Mouse (Mus musculus) intestine, embryonic 16.5 days (tissue): ENCODE measurements around the gene Mycl. TPM values are rescaled to one million over a fixed set of nuclear protein-coding genes. Genes with fewer than 3 reads are reported as not detected.
A peak's percentile ranks its signal among the peaks of the same experiment; 100 is the strongest.

Experiments used
- ATAC-seq: fragments of 200-750 bp; cut with Nextera tagmentation; 2 replicates; pipeline ENCODE4 v1.8.0; 2017; ENCODE audit warnings: moderate TSS enrichment, moderate library complexity
- H3K27ac ChIP-seq: fragments of 300-500 bp; sonication (generic); 2 replicates; pipeline ENCODE4 v1.5.1; 2014; ENCODE audit warnings: mild to moderate bottlenecking, low read length
- H3K27me3 ChIP-seq: fragments of 300-500 bp; sonication (generic); replicated peaks from 2 replicates; pipeline ENCODE4 v1.6.1; 2014; ENCODE audit warnings: low read length, control low read depth, mixed read lengths; ENCODE audit not compliant: control insufficient read depth, insufficient read depth
- H3K36me3 ChIP-seq: fragments of 300-500 bp; sonication (generic); 2 replicates; pipeline ENCODE4 v1.6.1; 2014; ENCODE audit warnings: low read length, control low read depth; ENCODE audit not compliant: control insufficient read depth, insufficient read depth
- H3K4me1 ChIP-seq: fragments of 300-500 bp; sonication (generic); 2 replicates; pipeline ENCODE4 v1.6.1; 2014; ENCODE audit warnings: low read length, control low read depth, mixed read lengths; ENCODE audit not compliant: control insufficient read depth, insufficient read depth
- H3K4me2 ChIP-seq: fragments of 300-500 bp; sonication (generic); 2 replicates; pipeline ENCODE4 v1.6.1; 2014; ENCODE audit warnings: low read depth, low read length, control low read depth
- H3K4me3 ChIP-seq: fragments of 300-500 bp; sonication (generic); 2 replicates; pipeline ENCODE4 v1.5.1; 2014; ENCODE audit warnings: mild to moderate bottlenecking, low read length
- H3K9ac ChIP-seq: fragments of 300-500 bp; sonication (generic); 2 replicates; pipeline ENCODE4 v1.6.1; 2014; ENCODE audit warnings: low read depth, low read length
- H3K9me3 ChIP-seq: fragments of 300-500 bp; sonication (generic); 2 replicates; pipeline ENCODE4 v1.6.1; 2016; ENCODE audit warnings: low read length, control low read depth; ENCODE audit not compliant: control insufficient read depth
- WGBS: fragments of 180-500 bp; shearing (Covaris S2); extraction: QIAGEN DNeasy Blood & Tissue Kit; methylation state at CpG from one replicate; pipeline ENCODE4 v1.1.7; 2014; 5-methylcytosine and 5-hydroxymethylcytosine counted together
- polyA plus RNA-seq: library from polyadenylated mRNA; unstranded; fragments of >200 nt; fragmentation: Nextera tagmentation; extraction: Ambion mirVana; gene quantifications from 2 replicates; pipeline ENCODE4 v1.2.1, GENCODE M21; 2015

The Mycl gene
- polyA plus RNA-seq, 1 experiment from 2014 or later = 5.1 TPM

DNA sequence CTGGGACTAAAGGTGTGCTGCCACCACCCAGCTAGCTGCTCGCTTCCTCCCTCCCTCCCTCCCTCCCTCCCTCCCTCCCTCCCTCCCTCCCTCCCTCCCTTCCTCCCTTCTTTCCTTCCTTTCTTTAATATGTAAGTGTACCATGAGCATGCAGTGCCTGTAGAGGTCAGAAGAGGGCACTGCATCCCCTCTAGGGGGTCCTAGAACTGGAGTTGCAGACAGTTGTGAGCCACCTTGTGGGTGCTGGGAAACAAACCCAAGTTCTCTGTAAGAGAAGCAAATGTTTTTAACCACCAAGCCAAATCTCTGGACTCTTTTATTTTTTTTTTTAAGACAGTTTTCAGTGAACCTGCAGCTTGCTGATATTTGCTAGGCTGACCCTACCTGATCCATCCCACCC lies 27.4 kb downstream of the Mycl start:
- H3K4me3 ChIP-seq = no peak overlapping the region
- no peaks in the 10 kb centered on the region for H3K27me3 ChIP-seq
- 83% methylated on average over 1 of the region's 1 CpGs for WGBS
- no peak for ATAC-seq
- H3K9me3 ChIP-seq = no peaks in the 10 kb centered on the region
- H3K9ac ChIP-seq = no peak overlapping the region
- H3K4me2 ChIP-seq = no peak overlapping the region
- peaks cover 3% of the 10 kb centered on the region; the same call in 1 of the 2 replicates for H3K36me3 ChIP-seq
- H3K4me1 ChIP-seq = peaks cover 13% of the 10 kb centered on the region
- no peak overlapping the region for H3K27ac ChIP-seq

DNA sequence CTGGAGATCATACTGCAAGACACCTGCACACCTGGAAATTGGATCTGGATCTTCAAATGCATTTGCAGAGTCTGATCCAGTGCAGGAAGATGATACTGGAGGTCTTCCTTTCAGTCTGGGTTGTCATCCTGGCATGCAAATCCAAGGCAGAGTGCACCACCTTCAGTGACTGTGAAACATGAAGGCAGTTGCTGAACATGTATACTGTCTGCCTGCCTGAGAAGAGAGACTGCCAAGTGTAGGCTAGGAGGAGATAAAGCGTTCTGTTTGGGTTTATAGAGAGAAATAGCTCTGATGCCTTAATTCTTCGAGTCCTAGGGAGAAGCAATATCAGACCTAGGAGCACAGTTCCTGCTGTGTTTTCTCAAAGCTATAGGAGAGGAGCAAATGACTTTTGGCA lies 30.0 kb downstream of the Mycl start:
- 0 out of 2 replicates have a peak overlapping the region, but pooled peaks have one; percentile 16 for H3K27ac ChIP-seq
- no peaks in the 10 kb centered on the region for H3K9me3 ChIP-seq
- H3K4me3 ChIP-seq = no peak overlapping the region
- 69% methylated on average over 2 of the region's 2 CpGs for WGBS
- no peaks in the 10 kb centered on the region for H3K4me1 ChIP-seq
- ATAC-seq = no peak
- no peaks in the 10 kb centered on the region for H3K27me3 ChIP-seq
- peaks cover 3% of the 10 kb centered on the region; the same call in 1 of the 2 replicates for H3K36me3 ChIP-seq
- H3K4me2 ChIP-seq = no peak overlapping the region
- H3K9ac ChIP-seq = no peak overlapping the region

DNA sequence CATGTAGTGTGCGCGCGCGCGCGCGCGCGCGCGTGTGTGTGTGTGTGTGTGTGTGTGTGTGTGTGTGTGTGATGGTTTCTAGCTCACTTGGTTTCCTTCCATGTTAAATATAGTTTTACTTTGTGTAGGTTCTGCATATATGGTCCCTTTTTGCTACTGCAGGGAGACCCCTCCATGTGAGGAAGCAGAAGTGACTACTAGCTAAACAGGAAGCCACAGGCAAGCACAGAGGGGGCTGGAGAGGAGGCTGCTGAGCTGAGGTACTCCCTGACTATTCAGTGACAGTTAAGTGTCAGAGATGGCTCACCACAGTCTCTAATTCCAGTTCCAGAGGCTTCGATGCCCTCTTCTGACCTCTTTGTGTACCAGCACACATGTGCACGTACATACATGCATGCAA lies 30.7 kb downstream of the Mycl start:
- no peaks in the 10 kb centered on the region for H3K27me3 ChIP-seq
- no peak overlapping the region for H3K4me2 ChIP-seq
- H3K27ac ChIP-seq = no peak overlapping the region
- no peaks in the 10 kb centered on the region for H3K4me1 ChIP-seq
- WGBS = 96% methylated on average over 13 of the region's 13 CpGs
- no peak overlapping the region for H3K9ac ChIP-seq
- peaks cover 7% of the 10 kb centered on the region for H3K36me3 ChIP-seq
- ATAC-seq = no peak
- H3K4me3 ChIP-seq = no peak overlapping the region
- no peaks in the 10 kb centered on the region for H3K9me3 ChIP-seq

GRCm38 (mm10) chr4:123026597-123026996 lies 31.1 kb downstream of the Mycl start:
- H3K27ac ChIP-seq = no peak overlapping the region
- peaks cover 8% of the 10 kb centered on the region; the same call in 1 of the 2 replicates for H3K36me3 ChIP-seq
- H3K4me3 ChIP-seq = no peak overlapping the region
- 86% methylated on average over 4 of the region's 4 CpGs for WGBS
- no peaks in the 10 kb centered on the region for H3K4me1 ChIP-seq
- ATAC-seq = no peak
- H3K9ac ChIP-seq = no peak overlapping the region
- no peaks in the 10 kb centered on the region for H3K27me3 ChIP-seq
- no peaks in the 10 kb centered on the region for H3K9me3 ChIP-seq
- no peak overlapping the region for H3K4me2 ChIP-seq

- WGBS = 79% methylated on average over 2 of the region's 2 CpGs
These were observed 39.4 kb downstream of the Mycl start for GRCm38 (mm10) chr4:123034841-123035240.

GRCm38 (mm10) chr4:123035636-123036035 lies 40.2 kb downstream of the Mycl start:
- Histone ChIP-seq H3K9me3 (no peaks in the 10 kb centered on the region), H3K36me3 (peaks cover 10% of the 10 kb centered on the region; the same call in 1 of the 2 replicates), H3K27ac (no peak overlapping the region), H3K4me3 (no peak overlapping the region), H3K27me3 (no peaks in the 10 kb centered on the region), H3K4me2 (no peak overlapping the region), H3K4me1 (0 out of 2 replicates have a peak, but pooled peaks cover 2% of the 10 kb centered on the region), H3K9ac (no peak overlapping the region)
- 93% methylated on average over 2 of the region's 2 CpGs for WGBS
- ATAC-seq = no peak

More at GRCm38 (mm10) chr4:123034841-123035240, 39.4 kb downstream of the Mycl start:
- H3K4me3 ChIP-seq = no peak overlapping the region
- no peak overlapping the region for H3K4me2 ChIP-seq
- H3K27me3 ChIP-seq = no peaks in the 10 kb centered on the region
- H3K9ac ChIP-seq = no peak overlapping the region
- H3K36me3 ChIP-seq = peaks cover 10% of the 10 kb centered on the region; the same call in 1 of the 2 replicates
- no peak overlapping the region for H3K27ac ChIP-seq
- ATAC-seq = no peak
- H3K9me3 ChIP-seq = no peaks in the 10 kb centered on the region
- 0 out of 2 replicates have a peak, but pooled peaks cover 2% of the 10 kb centered on the region for H3K4me1 ChIP-seq

DNA sequence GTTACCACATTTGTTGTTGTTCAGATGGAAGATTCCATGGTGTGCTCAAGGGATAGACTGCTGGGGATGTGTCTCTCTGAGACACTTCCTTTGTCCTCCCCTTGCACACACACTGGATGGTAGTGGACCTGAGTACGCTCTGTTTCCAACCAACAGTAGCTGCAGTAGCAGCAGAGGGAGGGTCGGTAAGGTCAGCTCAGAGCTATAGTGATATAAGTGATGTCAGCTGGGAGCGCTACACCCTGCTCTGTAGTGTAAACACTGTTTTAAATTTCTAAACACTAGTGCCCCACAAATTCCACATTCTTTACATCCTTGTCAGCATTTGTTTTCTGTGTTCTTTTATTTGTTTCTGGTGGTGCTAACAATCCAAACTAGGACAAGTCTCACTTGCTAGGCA lies 41.3 kb downstream of the Mycl start:
- Histone ChIP-seq H3K27ac (no peak overlapping the region), H3K9me3 (no peaks in the 10 kb centered on the region), H3K27me3 (no peaks in the 10 kb centered on the region), H3K9ac (no peak overlapping the region), H3K4me2 (no peak overlapping the region), H3K4me3 (no peak overlapping the region), H3K4me1 (0 out of 2 replicates have a peak, but pooled peaks cover 2% of the 10 kb centered on the region), H3K36me3 (peaks cover 1% of the 10 kb centered on the region; the same call in 1 of the 2 replicates)
- 33% methylated on average over 3 of the region's 3 CpGs for WGBS
- ATAC-seq = no peak

DNA sequence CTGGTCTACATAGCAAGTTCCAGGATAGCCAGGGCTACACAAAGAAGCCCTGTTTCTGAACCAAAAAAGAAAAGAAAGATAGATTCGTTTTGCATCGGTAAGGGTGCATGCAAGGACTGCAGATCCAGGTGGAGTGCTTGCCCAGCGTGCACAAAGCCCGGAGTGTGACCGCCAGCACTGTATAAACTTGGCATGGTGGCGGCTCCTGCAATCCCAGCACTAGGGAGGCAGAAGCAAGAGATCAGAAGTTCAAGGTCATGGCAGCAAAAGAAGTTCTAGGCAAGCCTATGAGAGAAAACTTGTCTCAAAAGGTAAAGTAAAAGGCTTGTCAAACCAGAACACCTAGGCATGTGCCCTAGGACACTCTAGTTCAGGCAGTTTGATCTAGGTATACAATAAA lies 45.7 kb downstream of the Mycl start:
- H3K36me3 ChIP-seq = no peaks in the 10 kb centered on the region; the same call in none of the 2 replicates
- no peak overlapping the region for H3K4me2 ChIP-seq
- WGBS = 91% methylated on average over 6 of the region's 6 CpGs
- ATAC-seq = no peak
- no peak overlapping the region for H3K27ac ChIP-seq
- H3K9ac ChIP-seq = no peak overlapping the region
- no peaks in the 10 kb centered on the region for H3K9me3 ChIP-seq
- 0 out of 2 replicates have a peak, but pooled peaks cover 2% of the 10 kb centered on the region for H3K4me1 ChIP-seq
- H3K27me3 ChIP-seq = no peaks in the 10 kb centered on the region
- H3K4me3 ChIP-seq = no peak overlapping the region

DNA sequence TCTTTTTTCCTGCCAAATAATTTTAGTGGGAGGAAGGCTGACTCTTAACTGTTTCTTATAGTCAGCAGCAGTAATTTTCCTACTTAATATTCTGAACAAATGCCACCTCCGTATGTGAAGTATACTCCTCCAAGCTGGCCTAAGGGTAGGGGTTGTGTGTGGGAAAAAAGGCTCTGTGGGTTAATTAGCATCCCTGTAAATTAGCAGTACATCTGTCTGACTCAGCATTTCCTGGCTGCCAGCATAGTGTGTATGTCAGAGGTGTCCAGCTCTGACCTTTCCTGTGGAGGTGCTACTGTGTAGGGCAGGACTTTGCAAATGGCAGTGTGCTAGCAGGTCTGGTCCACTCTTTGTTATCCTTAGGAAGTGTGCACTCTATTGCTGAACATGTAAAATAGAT lies 48.4 kb downstream of the Mycl start:
- WGBS = 77% methylated on average over 1 of the region's 1 CpGs
- Histone ChIP-seq H3K27me3 (no peaks in the 10 kb centered on the region), H3K4me2 (no peak overlapping the region), H3K9ac (no peak overlapping the region), H3K36me3 (no peaks in the 10 kb centered on the region; the same call in none of the 2 replicates), H3K4me3 (no peak overlapping the region), H3K4me1 (0 out of 2 replicates have a peak, but pooled peaks cover 4% of the 10 kb centered on the region), H3K9me3 (no peaks in the 10 kb centered on the region), H3K27ac (no peak overlapping the region)
- no peak for ATAC-seq

GRCm38 (mm10) chr4:123044842-123045241 lies 49.4 kb downstream of the Mycl start:
- H3K27me3 ChIP-seq = no peaks in the 10 kb centered on the region
- no peak for ATAC-seq
- H3K4me3 ChIP-seq = no peak overlapping the region
- no peak overlapping the region for H3K9ac ChIP-seq
- H3K4me1 ChIP-seq = peaks cover 8% of the 10 kb centered on the region; the same call in 1 of the 2 replicates
- no peak overlapping the region for H3K27ac ChIP-seq
- no peak overlapping the region for H3K4me2 ChIP-seq
- no peaks in the 10 kb centered on the region for H3K9me3 ChIP-seq
- 80% methylated on average over 4 of the region's 4 CpGs for WGBS
- no peaks in the 10 kb centered on the region; the same call in 1 of the 2 replicates for H3K36me3 ChIP-seq
